26 mouse cellular contexts compared by ENCODE assay signal in genomic region chr3:104161347-104161746, GRCm38 (mm10). TPM values are rescaled to one million over a fixed set of nuclear protein-coding genes. Genes with fewer than 3 reads are reported as not detected.
DNase-seq lines count a peak whose midpoint lies in the region; ATAC-seq and TF ChIP-seq lines count a peak whose summit lies in the region.
"Had no signal": no experiment of that assay in that cellular context is flagged by ENCODE, and none has a peak within 500 bp of the region (broad histone marks: within the 10 kb centered on the region; RNA-seq: fewer than 3 reads in every experiment).

No protein-coding gene starts in this region.

- H3K36me3 ChIP-seq in forebrain, embryonic 14.5 days (ENCODE audit: control insufficient read depth, insufficient read depth, low read length) = no peaks in the 10 kb centered on the region
- H3K36me3 ChIP-seq in forebrain, embryonic 15.5 days = no peaks in the 10 kb centered on the region
- no peaks in the 10 kb centered on the region for H3K36me3 ChIP-seq in lung, embryonic 14.5 days (ENCODE audit: insufficient read depth)
- no peaks in the 10 kb centered on the region for H3K36me3 ChIP-seq in lung, postnatal 0 days (ENCODE audit: insufficient read depth, low read length)
- H3K36me3 ChIP-seq: embryonic facial prominence, embryonic 13.5 days; embryonic facial prominence, embryonic 15.5 days; forebrain, embryonic 10.5 days; forebrain, embryonic 12.5 days; G1E had no signal

- H3K4me1 ChIP-seq in forebrain, embryonic 14.5 days (ENCODE audit: control insufficient read depth, insufficient read depth, low read length) = no peaks in the 10 kb centered on the region
- no peaks in the 10 kb centered on the region for H3K4me1 ChIP-seq in forebrain, embryonic 15.5 days
- H3K4me1 ChIP-seq in lung, embryonic 14.5 days (ENCODE audit: insufficient read depth) = no peaks in the 10 kb centered on the region
- no peaks in the 10 kb centered on the region for H3K4me1 ChIP-seq in lung, postnatal 0 days (ENCODE audit: insufficient read depth, low read depth, low read length)
- H3K4me1 ChIP-seq: embryonic facial prominence, embryonic 13.5 days; embryonic facial prominence, embryonic 15.5 days; forebrain, embryonic 10.5 days; forebrain, embryonic 12.5 days had no signal

- DNase-seq in forebrain, embryonic 14.5 days (ENCODE audit: low spot score) = peak; percentile 26
- peak; percentile 25 for DNase-seq in lung, embryonic 14.5 days
- DNase-seq in lung, postnatal 4 days = no peak
- DNase-seq in lung, postnatal 0 days (ENCODE audit: low spot score) = peak; percentile 57
- DNase-seq in lung, adult 18-20 months = no peak
- DNase-seq: adrenal gland, adult 8-10 months; adrenal gland, postnatal 14 days; adrenal gland, postnatal 36 days; cerebellum, adult 11 months; cerebellum, adult 18-20 months; cerebellum, adult 8-10 months; cerebellum, adult 9-11 months; cerebellum, postnatal 14 days; cerebellum, postnatal 36 days; embryo, embryonic 11 days had no signal

- no peaks in the 10 kb centered on the region for H3K27me3 ChIP-seq in forebrain, embryonic 14.5 days (replicated peaks; ENCODE audit: control insufficient read depth, insufficient read depth, low read length)
- H3K27me3 ChIP-seq in forebrain, embryonic 15.5 days = no peaks in the 10 kb centered on the region
- H3K27me3 ChIP-seq in lung, embryonic 14.5 days (ENCODE audit: insufficient read depth, low read length) = no peaks in the 10 kb centered on the region
- no peaks in the 10 kb centered on the region for H3K27me3 ChIP-seq in lung, postnatal 0 days (replicated peaks; ENCODE audit: insufficient read depth, low read length)
- H3K27me3 ChIP-seq: CH12.LX; embryonic facial prominence, embryonic 13.5 days; embryonic facial prominence, embryonic 15.5 days; forebrain, embryonic 12.5 days; Patski had no signal

- H3K9me3 ChIP-seq in forebrain, embryonic 14.5 days (replicated peaks; ENCODE audit: control insufficient read depth, low read length) = no peaks in the 10 kb centered on the region
- no peaks in the 10 kb centered on the region for H3K9me3 ChIP-seq in forebrain, embryonic 15.5 days
- no peaks in the 10 kb centered on the region for H3K9me3 ChIP-seq in lung, embryonic 14.5 days (ENCODE audit: low read depth, low read length)
- H3K9me3 ChIP-seq in lung, postnatal 0 days (ENCODE audit: low read length) = no peaks in the 10 kb centered on the region
- H3K9me3 ChIP-seq: embryonic facial prominence, embryonic 13.5 days; embryonic facial prominence, embryonic 15.5 days; forebrain, embryonic 10.5 days; forebrain, embryonic 12.5 days; G1E had no signal

- WGBS in forebrain, embryonic 14.5 days = 84% methylated on average over 3 of the region's 3 CpGs
- WGBS in forebrain, embryonic 15.5 days = 75% methylated on average over 3 of the region's 3 CpGs
- WGBS in lung, embryonic 14.5 days = 62% methylated on average over 3 of the region's 3 CpGs
- WGBS in lung, postnatal 0 days = 56% methylated on average over 3 of the region's 3 CpGs

- TF ChIP-seq EP300 in lung, postnatal 0 days (IDR thresholded peaks at IDR 0.05) = no peak

- no peak overlapping the region for H3K27ac ChIP-seq in forebrain, embryonic 14.5 days (ENCODE audit: low read depth, low read length)
- no peak overlapping the region for H3K27ac ChIP-seq in forebrain, embryonic 15.5 days (replicated peaks)
- H3K27ac ChIP-seq in lung, embryonic 14.5 days (ENCODE audit: low read depth) = no peak overlapping the region
- H3K27ac ChIP-seq in lung, postnatal 0 days (ENCODE audit: low read length) = no peak overlapping the region
- H3K27ac ChIP-seq: embryonic facial prominence, embryonic 13.5 days; embryonic facial prominence, embryonic 15.5 days; forebrain, embryonic 10.5 days; forebrain, embryonic 12.5 days had no signal

- H3K9ac ChIP-seq in forebrain, embryonic 14.5 days (ENCODE audit: low read length) = no peak overlapping the region
- no peak overlapping the region for H3K9ac ChIP-seq in forebrain, embryonic 15.5 days (replicated peaks)
- H3K9ac ChIP-seq in lung, embryonic 14.5 days = no peak overlapping the region
- no peak overlapping the region for H3K9ac ChIP-seq in lung, postnatal 0 days (replicated peaks; ENCODE audit: low read depth)
- H3K9ac ChIP-seq: embryonic facial prominence, embryonic 13.5 days; embryonic facial prominence, embryonic 15.5 days; forebrain, embryonic 12.5 days had no signal

- H3K4me3 ChIP-seq in forebrain, embryonic 14.5 days (ENCODE audit: low read depth, low read length) = no peak overlapping the region
- no peak overlapping the region for H3K4me3 ChIP-seq in forebrain, embryonic 15.5 days
- H3K4me3 ChIP-seq in lung, embryonic 14.5 days (ENCODE audit: low read depth, low read length) = no peak overlapping the region
- H3K4me3 ChIP-seq in lung, postnatal 0 days (ENCODE audit: low read depth, low read length) = no peak overlapping the region
- H3K4me3 ChIP-seq: embryonic facial prominence, embryonic 13.5 days; embryonic facial prominence, embryonic 15.5 days; erythroblast, embryonic 14.5 days; forebrain, embryonic 10.5 days; forebrain, embryonic 12.5 days had no signal

- no peak for TF ChIP-seq CTCF in lung, embryonic 14.5 days (IDR thresholded peaks at IDR 0.05; ENCODE audit: low read depth)
- no peak for TF ChIP-seq CTCF in lung, postnatal 0 days (IDR thresholded peaks at IDR 0.05)

- no peak for ATAC-seq in forebrain, embryonic 14.5 days
- no peak for ATAC-seq in forebrain, embryonic 15.5 days (replicated peaks)
- ATAC-seq in lung, embryonic 14.5 days (ENCODE audit: insufficient read depth) = no peak
- peak; percentile 28; the same call in 1 of the 2 replicates for ATAC-seq in lung, postnatal 0 days
- ATAC-seq: activated CD4-positive, CD25-positive, alpha-beta regulatory T cell, adult 4 months; forebrain, embryonic 16.5 days; Patski had no signal

- no peak overlapping the region for H3K4me2 ChIP-seq in forebrain, embryonic 14.5 days (ENCODE audit: low read length)
- no peak overlapping the region for H3K4me2 ChIP-seq in forebrain, embryonic 15.5 days (replicated peaks)
- no peak overlapping the region for H3K4me2 ChIP-seq in lung, embryonic 14.5 days
- no peak overlapping the region for H3K4me2 ChIP-seq in lung, postnatal 0 days (replicated peaks; ENCODE audit: low read depth, low read length)
- H3K4me2 ChIP-seq: embryonic facial prominence, embryonic 13.5 days; embryonic facial prominence, embryonic 15.5 days; forebrain, embryonic 12.5 days had no signal

RNA-seq across cellular contexts. Expression of gene Magi3, which starts 58.8 kb away (rescaled TPM):
- 5.1 and 5.5 TPM in 2 replicates for polyA plus RNA-seq in forebrain, embryonic 14.5 days (2014; fragmentation: Nextera tagmentation; extraction: Ambion mirVana)
- polyA plus RNA-seq in forebrain, embryonic 15.5 days (2015; fragmentation: Nextera tagmentation; extraction: Ambion mirVana) = 5.2 and 6.0 TPM in 2 replicates
- 9.6 and 10.5 TPM in 2 replicates for polyA plus RNA-seq in lung, embryonic 14.5 days (2014; fragmentation: Nextera tagmentation; extraction: Ambion mirVana)
- 7.0 and 11.3 TPM in 2 replicates for polyA plus RNA-seq in lung, postnatal 0 days (2015; fragmentation: Nextera tagmentation; extraction: Ambion mirVana)
- polyA plus RNA-seq: G1E had no signal

Comparison
In these comparisons a context has a peak if more than half of its experiments do, and no peak if none do; other contexts are left out.
1. DNase-seq: peak in forebrain, embryonic 14.5 days (single experiment), lung, embryonic 14.5 days (single experiment) and lung, postnatal 0 days (single experiment); none in lung, postnatal 4 days (0 of 2) and lung, adult 18-20 months (0 of 2).